Mouse (Mus musculus): ENCODE measurements at regions not wholly inside any gene's neighbourhood (a gene's known extent, or its start where the extent isn't known, plus 50 kb on each side); places are given as distances from the start of the nearest gene placed in this dataset.

- peak; percentile 20 for DNase-seq
These were observed 846.7 kb downstream of the Synb start for GRCm38 (mm10) chr14:68447240-68447923.

GRCm38 (mm10) chr14:68433326-68433725 is 860.8 kb downstream of the Synb start:
- DNase-seq, result no peak

GRCm38 (mm10) chr14:68432111-68432510 is 862.0 kb downstream of the Synb start:
- DNase-seq, result no peak

- DNase-seq, result no peak
These were observed 866.9 kb downstream of the Synb start for GRCm38 (mm10) chr14:68427235-68427634.

GRCm38 (mm10) chr14:68392440-68392839 is 901.7 kb downstream of the Synb start:
- DNase-seq, result no peak

GRCm38 (mm10) chr14:68391875-68392274 is 902.2 kb downstream of the Synb start:
- DNase-seq, result no peak

GRCm38 (mm10) chr14:68381741-68382140 is 912.4 kb downstream of the Synb start:
- no peak for DNase-seq

GRCm38 (mm10) chr14:68367696-68368095 is 926.4 kb downstream of the Synb start:
- no peak for DNase-seq

- DNase-seq, result no peak
These were observed 930.2 kb downstream of the Synb start for GRCm38 (mm10) chr14:68363892-68364291.

GRCm38 (mm10) chr14:68361998-68362397 is 932.1 kb downstream of the Synb start:
- DNase-seq, result no peak

- DNase-seq, result no peak
These were observed 932.6 kb downstream of the Synb start for GRCm38 (mm10) chr14:68361481-68361880.

GRCm38 (mm10) chr14:68356396-68356795 is 937.7 kb downstream of the Synb start:
- DNase-seq, result no peak

GRCm38 (mm10) chr14:68355462-68355905 is 938.6 kb downstream of the Synb start:
- DNase-seq, result no peak

GRCm38 (mm10) chr14:68345527-68345926 is 948.6 kb downstream of the Synb start:
- no peak for DNase-seq

- no peak for DNase-seq
These were observed 949.4 kb downstream of the Synb start for GRCm38 (mm10) chr14:68344715-68345114.

- no peak for DNase-seq
These were observed 955.7 kb downstream of the Synb start for GRCm38 (mm10) chr14:68338440-68338839.

GRCm38 (mm10) chr14:68325061-68325460 is 969.0 kb downstream of the Synb start:
- DNase-seq, result no peak

- DNase-seq, result no peak
These were observed 971.1 kb downstream of the Synb start for GRCm38 (mm10) chr14:68323008-68323407.

- DNase-seq, result no peak
These were observed 986.0 kb downstream of the Synb start for GRCm38 (mm10) chr14:68307973-68308660.

GRCm38 (mm10) chr14:68305166-68305565 is 988.9 kb downstream of the Synb start:
- no peak for DNase-seq

- DNase-seq, result no peak
These were observed 992.4 kb downstream of the Synb start for GRCm38 (mm10) chr14:68301710-68302109.

- DNase-seq, result no peak
These were observed 1008.6 kb downstream of the Synb start for GRCm38 (mm10) chr14:68285546-68285945.

- DNase-seq, result no peak
These were observed 1032.7 kb downstream of the Synb start for GRCm38 (mm10) chr14:68261436-68261835.

GRCm38 (mm10) chr14:68246966-68247365 is 1047.1 kb downstream of the Synb start:
- DNase-seq, result no peak
